Mouse (Mus musculus) right cerebral cortex, adult 2 months (tissue): Measurements from ENCODE around the gene Fgfr2.

Source experiments
- DNase-seq, 2 experiments: peaks; one replicate each; pipeline ENCODE4 v3.0.0; 2021 to 2022; ENCODE audit warnings: low spot score in 2 of 2

The Fgfr2 gene

GRCm38 (mm10) chr7:132803336-132803735 lies 319.8 kb downstream of the Fgfr2 start:
- DNase-seq: no peak

DNA sequence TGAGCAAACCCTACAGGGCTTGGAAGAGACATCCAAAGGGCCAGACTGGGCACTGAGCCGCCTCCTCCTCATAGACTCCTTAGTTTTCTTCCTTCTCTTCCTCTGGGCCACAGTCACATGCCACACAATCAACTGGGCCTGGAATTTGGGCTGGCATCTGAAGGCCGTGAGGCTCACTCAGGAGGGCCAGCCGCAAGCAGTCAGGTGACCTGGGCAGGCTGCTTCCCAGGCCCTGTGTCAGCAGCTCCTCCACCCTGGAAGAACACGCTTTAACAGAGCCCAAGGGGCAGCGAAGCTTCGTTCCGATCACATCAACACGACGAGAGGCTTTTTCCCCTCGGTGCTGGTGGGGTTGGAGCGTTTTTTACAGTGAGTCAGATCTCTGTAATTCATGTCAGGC lies 320.5 kb downstream of the Fgfr2 start:
- no peak for DNase-seq

DNA sequence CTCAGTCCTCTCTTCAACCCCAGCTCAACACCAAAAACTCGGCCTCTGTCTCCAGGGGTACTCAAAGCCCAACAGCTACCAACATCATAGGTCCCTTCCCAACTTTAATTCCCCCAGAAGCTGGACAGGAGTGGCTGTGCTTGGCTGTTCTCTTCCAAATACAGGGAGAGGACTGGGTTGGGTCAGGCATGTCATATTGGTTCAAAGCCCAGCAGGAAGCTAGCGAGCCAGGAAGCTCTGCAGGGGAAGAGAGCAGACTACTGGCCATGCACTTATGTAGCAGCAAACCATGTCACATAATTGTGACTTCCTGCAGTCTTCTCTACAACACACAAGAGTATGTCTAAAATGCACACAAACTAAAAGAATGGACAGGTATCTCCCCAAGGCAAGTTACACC lies 321.1 kb downstream of the Fgfr2 start:
- no peak for DNase-seq

DNA sequence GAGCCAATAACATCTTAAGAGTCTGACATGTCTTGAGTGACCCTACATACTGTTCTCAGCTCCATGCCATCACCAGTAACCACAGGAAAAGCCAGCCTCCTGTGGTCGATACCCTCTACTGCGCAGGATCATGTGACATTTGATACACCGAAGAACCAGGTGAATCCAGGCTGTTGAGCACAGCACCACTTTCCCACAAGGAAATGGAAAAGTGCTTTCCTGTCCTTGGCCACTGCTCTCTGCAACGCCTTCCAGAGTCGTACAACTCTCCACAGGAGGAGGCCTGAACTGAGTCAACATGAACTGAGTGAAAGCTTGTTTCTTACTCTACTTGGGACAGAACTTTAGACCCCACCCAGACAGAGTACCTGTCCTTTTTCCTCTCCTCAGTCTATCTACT lies 321.6 kb downstream of the Fgfr2 start:
- DNase-seq: no peak

GRCm38 (mm10) chr7:132800868-132801267 lies 322.3 kb downstream of the Fgfr2 start:
- DNase-seq: no peak

DNA sequence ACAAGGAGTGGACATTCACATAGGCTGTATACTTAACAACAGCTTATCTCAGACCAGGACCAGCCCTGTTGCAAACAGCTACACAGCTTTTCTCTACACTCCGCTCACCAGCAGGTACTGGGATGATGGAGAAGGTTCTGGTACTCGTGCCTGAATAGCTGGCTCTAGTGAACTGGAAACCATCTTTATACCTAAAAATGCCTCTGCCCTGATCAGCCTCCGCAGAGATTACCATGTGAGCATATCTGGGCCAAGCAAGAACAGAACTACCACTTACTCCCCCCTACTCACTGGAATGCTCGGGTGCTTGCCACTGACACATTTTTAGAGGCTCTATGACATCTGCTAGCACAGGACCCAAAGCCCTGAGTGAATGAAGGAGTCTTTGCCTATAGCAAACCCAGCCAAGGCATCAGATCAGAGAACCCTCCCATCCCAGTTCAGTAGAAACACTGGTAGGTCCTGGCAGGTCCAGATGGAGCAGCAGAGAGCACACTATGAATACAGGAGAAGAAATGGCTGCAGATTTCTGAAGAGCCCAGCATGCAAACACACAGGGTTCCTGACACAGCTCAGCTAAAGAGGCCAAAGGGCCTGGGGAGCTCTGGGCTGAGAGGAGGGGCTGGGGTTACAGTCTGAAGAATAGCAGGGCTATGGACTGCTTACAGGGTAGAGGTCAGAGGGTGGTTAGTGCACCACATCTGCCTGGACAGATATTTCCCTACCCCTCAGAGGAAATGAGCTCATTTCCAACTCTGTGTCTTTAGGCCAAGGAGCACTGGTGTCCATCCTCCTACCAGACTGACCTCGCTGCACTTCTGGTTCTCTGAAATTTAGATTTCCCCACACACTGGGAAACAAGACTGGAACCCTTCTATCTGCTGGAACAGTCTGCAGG lies 323.8 kb downstream of the Fgfr2 start:
- DNase-seq: no peak

DNA sequence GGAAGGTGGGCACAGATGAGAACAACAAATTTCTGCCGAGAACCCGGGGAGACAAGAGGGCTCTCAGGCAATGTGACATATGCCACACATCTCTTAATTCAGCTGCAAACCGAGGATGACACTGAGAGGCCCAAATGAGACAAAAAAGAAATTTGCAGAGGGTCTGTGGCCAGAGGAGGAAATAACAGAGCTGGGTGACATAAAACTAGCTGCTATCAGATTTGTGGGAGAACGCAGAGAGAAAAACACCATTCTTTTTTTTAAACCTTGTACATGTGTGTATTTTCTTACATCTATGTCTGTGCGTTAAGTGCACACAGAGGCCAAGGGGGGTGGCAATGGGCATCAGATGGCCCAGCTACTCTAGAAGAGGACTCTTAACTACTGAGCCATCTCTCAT lies 328.0 kb downstream of the Fgfr2 start:
- no peak for DNase-seq

- DNase-seq: no peak
Observed at GRCm38 (mm10) chr7:132793467-132793866, 329.7 kb downstream of the Fgfr2 start.

GRCm38 (mm10) chr7:132790447-132791219 lies 332.5 kb downstream of the Fgfr2 start:
- no peak for DNase-seq

- peak; percentile 87 to 92 for DNase-seq
Observed at GRCm38 (mm10) chr7:132788826-132789225, 334.3 kb downstream of the Fgfr2 start.

- no peak for DNase-seq
Observed at GRCm38 (mm10) chr7:132787496-132788190, 335.5 kb downstream of the Fgfr2 start.

GRCm38 (mm10) chr7:132787022-132787421 lies 336.1 kb downstream of the Fgfr2 start:
- DNase-seq: no peak

GRCm38 (mm10) chr7:132786522-132786921 lies 336.6 kb downstream of the Fgfr2 start:
- no peak for DNase-seq

- DNase-seq: no peak
Observed at GRCm38 (mm10) chr7:132786011-132786410, 337.1 kb downstream of the Fgfr2 start.

- DNase-seq: no peak
Observed at GRCm38 (mm10) chr7:132784101-132784500, 339.0 kb downstream of the Fgfr2 start.

GRCm38 (mm10) chr7:132781850-132782249 lies 341.3 kb downstream of the Fgfr2 start:
- no peak for DNase-seq

- no peak for DNase-seq
Observed at GRCm38 (mm10) chr7:132781130-132781814, 341.9 kb downstream of the Fgfr2 start.

GRCm38 (mm10) chr7:132780611-132781010 lies 342.5 kb downstream of the Fgfr2 start:
- DNase-seq: no peak

GRCm38 (mm10) chr7:132778630-132779029 lies 344.5 kb downstream of the Fgfr2 start:
- DNase-seq: no peak

DNA sequence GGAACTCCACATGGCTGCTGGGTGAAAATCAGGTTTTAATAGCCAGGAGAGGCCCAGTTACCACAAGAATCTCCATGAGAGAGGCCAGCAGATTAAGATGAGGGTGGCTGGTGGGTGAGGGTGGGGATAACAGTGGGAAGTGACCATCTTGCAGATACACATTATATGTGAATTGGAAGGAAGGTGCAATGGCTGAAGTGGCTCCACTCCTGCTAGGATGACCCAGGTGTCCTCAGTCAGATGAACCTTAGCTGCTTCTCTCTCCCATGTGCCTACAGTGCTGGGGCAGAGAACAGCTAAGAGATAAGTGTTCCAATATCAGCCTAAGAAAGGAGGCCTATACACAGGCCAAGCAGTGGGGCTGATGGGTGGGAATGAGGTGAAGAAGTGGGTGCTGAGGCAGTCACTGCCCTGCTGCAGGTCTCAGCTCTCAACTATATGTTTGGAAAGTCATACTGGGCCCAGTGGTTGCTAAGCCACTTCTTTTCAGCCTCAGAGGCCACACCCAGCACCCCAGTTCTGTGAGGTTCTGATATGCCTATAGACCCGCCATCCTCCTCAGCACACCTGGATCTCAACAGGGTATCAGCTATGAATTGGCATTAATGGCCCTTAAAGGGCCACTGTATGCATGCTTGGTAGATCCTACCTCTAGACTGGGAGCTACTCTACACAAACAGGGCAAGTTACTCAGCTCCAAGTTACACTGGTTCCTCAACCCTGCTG lies 345.3 kb downstream of the Fgfr2 start:
- no peak for DNase-seq

DNA sequence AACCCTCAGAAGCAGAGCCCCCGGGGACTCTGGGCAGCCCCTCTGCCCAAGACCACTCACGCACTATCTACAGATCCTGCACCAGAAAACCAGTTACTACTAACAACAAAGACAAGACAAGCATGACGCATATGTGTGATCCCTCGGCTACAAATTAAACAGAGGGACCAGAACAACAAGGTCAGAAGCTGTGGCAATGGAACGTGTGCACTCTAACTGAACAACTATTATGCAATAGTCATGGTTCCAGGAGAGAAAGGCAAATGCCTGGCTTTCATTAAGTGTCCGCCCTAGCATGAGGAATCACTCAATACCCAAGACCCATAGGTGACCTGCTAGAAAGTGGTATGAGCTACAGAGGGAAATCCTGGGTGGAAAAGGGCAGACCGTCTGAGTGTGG lies 346.0 kb downstream of the Fgfr2 start:
- no peak for DNase-seq
